Mouse (Mus musculus): Measurements from ENCODE around the gene Gm10282. TPM values are rescaled to one million over a fixed set of nuclear protein-coding genes. Genes with fewer than 3 reads are reported as not detected.
A peak's percentile ranks its signal among the peaks of the same experiment; 100 is the strongest.

Gene Gm10282
- total and polyA plus RNA-seq, 3 experiments, result 18.3 to 176 (median 76.4) TPM

GRCm38 (mm10) chr8:72323131-72323725, 18.2 kb upstream of the Gm10282 start:
- Histone ChIP-seq H3K4me2 (ENCODE audit: insufficient read depth, low read depth, poor library complexity, severe bottlenecking) (no peak overlapping the region), H3K9me3 (replicated peaks; ENCODE audit: low read length) (peaks cover 20% of the 10 kb centered on the region), H3K27ac (ENCODE audit: insufficient read depth, low read depth) (no peak overlapping the region), H3K4me1 (ENCODE audit: control insufficient read depth in 1 of 2, insufficient read depth in 2 of 2) (peaks cover 15 to 50% of the 10 kb centered on the region in 2 experiments), H3K4me3 (replicated peaks in 1 of 3; ENCODE audit: low read depth in 2 of 3, low read length in 2 of 3, poor library complexity in 1 of 3) (no peak overlapping the region), H3K36me3 (replicated peaks in 1 of 2; ENCODE audit: control insufficient read depth in 1 of 2, insufficient read depth in 1 of 2, low read length in 1 of 2) (peaks cover 0 to 2% of the 10 kb centered on the region in 2 experiments), H3K27me3 (replicated peaks) (peaks cover 2% of the 10 kb centered on the region), H3K79me2 (replicated peaks; ENCODE audit: control insufficient read depth, extremely low read depth, insufficient read depth, poor library complexity, severe bottlenecking) (no peaks in the 10 kb centered on the region), H3K9ac (ENCODE audit: insufficient read depth, low read depth) (no peak overlapping the region)
- DNase-seq (ENCODE audit: extremely low read depth), result no peak
- in situ Hi-C loops (cut with MboI; ENCODE audit: low pct_ligation_motif_present, low pct_unique_long_range_greater_than_20kb, low sequenced_read_pairs) (no loop called here), dilution Hi-C loops (cut with MboI; ENCODE audit: extremely low pct_ligation_motif_present, extremely low pct_unique_long_range_greater_than_20kb, low sequenced_read_pairs) (no loop called here)
- no peak for TF ChIP-seq JUND (conservative IDR thresholded peaks at IDR 0.05; ENCODE audit: low read depth, low read length)
- no peak for TF ChIP-seq KAT2A (IDR thresholded peaks at IDR 0.05; ENCODE audit: insufficient replicate concordance, low read length)
- no peak for TF ChIP-seq USF2 (conservative IDR thresholded peaks at IDR 0.05; ENCODE audit: low read depth, low read length)
- TF ChIP-seq ETS1 (conservative IDR thresholded peaks at IDR 0.05; ENCODE audit: low read depth, low read length), result peak; percentile 17; the same call in 1 of the 2 replicates
- TF ChIP-seq USF1 (IDR thresholded peaks at IDR 0.05; ENCODE audit: low read depth, low read length), result no peak
- no peak for TF ChIP-seq SMC3 (IDR thresholded peaks at IDR 0.05; ENCODE audit: low read depth, low read length)

- in situ Hi-C loops (cut with MboI; ENCODE audit: low pct_ligation_motif_present, low pct_unique_long_range_greater_than_20kb, low sequenced_read_pairs), result no loop called here
- Histone ChIP-seq H3K9ac (ENCODE audit: insufficient read depth, low read depth) (no peak overlapping the region), H3K36me3 (replicated peaks in 1 of 2; ENCODE audit: control insufficient read depth in 1 of 2, insufficient read depth in 1 of 2, low read length in 1 of 2) (peaks cover 0 to 2% of the 10 kb centered on the region in 2 experiments), H3K4me2 (ENCODE audit: insufficient read depth, low read depth, poor library complexity, severe bottlenecking) (peak overlapping the region; percentile 69), H3K4me1 (ENCODE audit: control insufficient read depth in 1 of 2, insufficient read depth in 2 of 2) (peaks cover 20 to 57% of the 10 kb centered on the region in 2 experiments), H3K4me3 (replicated peaks in 1 of 3; ENCODE audit: low read depth in 2 of 3, low read length in 2 of 3, poor library complexity in 1 of 3) (no peak overlapping the region), H3K27ac (ENCODE audit: insufficient read depth, low read depth) (no peak overlapping the region), H3K9me3 (replicated peaks; ENCODE audit: low read length) (peaks cover 20% of the 10 kb centered on the region), H3K27me3 (replicated peaks) (peaks cover 2% of the 10 kb centered on the region), H3K79me2 (replicated peaks; ENCODE audit: control insufficient read depth, extremely low read depth, insufficient read depth, poor library complexity, severe bottlenecking) (no peaks in the 10 kb centered on the region)
- dilution Hi-C loops (cut with MboI; ENCODE audit: extremely low pct_ligation_motif_present, extremely low pct_unique_long_range_greater_than_20kb, low sequenced_read_pairs), result no loop called here
- DNase-seq (ENCODE audit: extremely low read depth), result peak; percentile 66
- TF ChIP-seq CTCF (conservative IDR thresholded peaks at IDR 0.05 in 1 of 2, IDR thresholded peaks at IDR 0.05 in 1 of 2; ENCODE audit: low read depth in 2 of 2, low read length in 2 of 2) (no peak), PAX5 (IDR thresholded peaks at IDR 0.05; ENCODE audit: low read length) (no peak), KAT2A (IDR thresholded peaks at IDR 0.05; ENCODE audit: insufficient replicate concordance, low read length) (no peak), NRF1 (IDR thresholded peaks at IDR 0.05; ENCODE audit: low read depth, low read length) (no peak), JUN (IDR thresholded peaks at IDR 0.05; ENCODE audit: insufficient read depth, low read depth, low read length) (no peak), ELF1 (IDR thresholded peaks at IDR 0.05; ENCODE audit: low read depth, low read length) (peak; percentile 22; the same call in 1 of the 2 replicates), RAD21 (IDR thresholded peaks at IDR 0.05; ENCODE audit: low read depth, low read length) (no peak), POLR2AphosphoS2 (IDR thresholded peaks at IDR 0.05; ENCODE audit: low read depth, low read length) (no peak), GABPA (IDR thresholded peaks at IDR 0.05; ENCODE audit: insufficient replicate concordance, low read depth, low read length) (no peak), CHD2 (IDR thresholded peaks at IDR 0.05; ENCODE audit: low read length) (peak; percentile 44; the same call in 1 of the 2 replicates), RCOR1 (conservative IDR thresholded peaks at IDR 0.05; ENCODE audit: low read depth, low read length) (peak; percentile 60; the same call in 1 of the 2 replicates), ETS1 (conservative IDR thresholded peaks at IDR 0.05; ENCODE audit: low read depth, low read length) (peak; percentile 88), IRF4 (IDR thresholded peaks at IDR 0.05; ENCODE audit: low read depth, low read length) (peak; percentile 89; the same call in 1 of the 2 replicates), USF1 (IDR thresholded peaks at IDR 0.05; ENCODE audit: low read depth, low read length) (no peak), SMC3 (IDR thresholded peaks at IDR 0.05; ENCODE audit: low read depth, low read length) (no peak), EP300 (IDR thresholded peaks at IDR 0.05; ENCODE audit: low read length) (peak; percentile 84), MYC (IDR thresholded peaks at IDR 0.05; ENCODE audit: low read depth, low read length) (no peak), MAX (IDR thresholded peaks at IDR 0.05; ENCODE audit: low read length) (no peak), TCF12 (IDR thresholded peaks at IDR 0.05; ENCODE audit: low read depth, low read length) (peak; percentile 31; the same call in 1 of the 2 replicates), MAFK (IDR thresholded peaks at IDR 0.05; ENCODE audit: insufficient replicate concordance, low read length) (0 out of 2 replicates have a peak, but pooled peaks have one; percentile 33)
Measured at GRCm38 (mm10) chr8:72322471-72322889, 17.4 kb upstream of the Gm10282 start.
